Mouse (Mus musculus) erythroid progenitor cell, adult 5-6 weeks (primary cell): ENCODE results near the gene Trip11. TPM values are rescaled to one million over a fixed set of nuclear protein-coding genes. Genes with fewer than 3 reads are reported as not detected.

Source experiments
- ATAC-seq: replicated peaks from 2 replicates; pipeline ENCODE4 v1.8.0; 2016; ENCODE audit warnings: moderate number of reproducible peaks, mild to moderate bottlenecking, moderate TSS enrichment, inconsistent platforms; ENCODE audit not compliant: poor library complexity, low FRiP score, severe bottlenecking
- total RNA-seq, 2 experiments: library from RNA; stranded (forward) in 1 of 2; stranded (reverse) in 1 of 2; fragments of 150-400 nt in 1 of 2; fragments of 186-747, 209-891 nt in 1 of 2; gene quantifications; 2 replicates each; pipeline versions ENCODE4 v1.2.3 to v1.2.4; 2015 to 2017; ENCODE audit warnings: low replicate concordance in 2 of 2

Gene Trip11
- total RNA-seq, 2 experiments from 2014 or later = 15.9 to 25.0 TPM

GRCm38 (mm10) chr12:101899671-101900245 lies 13.3 kb downstream of the Trip11 start:
- ATAC-seq = no peak

- no peak for ATAC-seq
These were observed 14.1 kb downstream of the Trip11 start for GRCm38 (mm10) chr12:101898966-101899365.

GRCm38 (mm10) chr12:101897113-101897512 lies 16.0 kb downstream of the Trip11 start:
- no peak for ATAC-seq

- ATAC-seq = no peak
These were observed 19.8 kb downstream of the Trip11 start for GRCm38 (mm10) chr12:101893296-101893695.

DNA sequence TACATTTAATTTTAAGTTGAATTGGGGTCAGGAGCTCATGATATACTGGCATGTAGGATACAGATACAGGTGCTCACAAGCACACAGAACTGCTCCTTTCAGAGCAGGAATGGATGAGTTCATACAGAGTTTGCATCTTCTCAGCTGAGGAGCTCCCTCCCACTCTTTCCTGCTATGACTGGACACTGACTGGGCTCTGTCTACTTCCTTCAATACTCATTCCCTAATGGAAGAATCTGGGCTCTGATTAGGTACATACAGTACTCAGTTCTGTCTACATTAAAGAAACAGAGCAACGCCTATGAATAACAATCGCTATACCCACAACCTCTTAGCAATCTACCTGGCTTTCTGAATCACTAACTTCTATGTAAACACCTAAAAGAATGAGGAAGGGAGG lies 20.2 kb downstream of the Trip11 start:
- ATAC-seq = no peak

DNA sequence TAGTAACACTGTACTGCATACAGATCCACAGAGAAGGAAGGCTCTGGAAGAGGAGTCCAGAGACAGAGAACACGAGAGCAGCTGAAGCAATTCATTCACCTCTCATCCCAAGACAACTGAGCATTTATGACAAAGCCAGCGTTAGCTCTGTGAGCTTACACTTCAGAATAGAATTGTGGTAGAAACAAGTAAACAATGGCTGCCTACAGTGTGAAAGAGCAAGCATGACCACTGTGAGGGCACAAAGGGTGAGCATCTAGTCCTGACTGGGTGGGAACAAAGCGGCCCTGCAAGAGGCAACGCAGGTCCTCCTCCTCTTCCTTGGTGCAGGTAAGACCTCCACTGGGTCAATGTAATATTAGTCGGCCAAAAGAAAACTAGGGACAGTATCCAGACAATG lies 22.0 kb downstream of the Trip11 start:
- no peak for ATAC-seq

DNA sequence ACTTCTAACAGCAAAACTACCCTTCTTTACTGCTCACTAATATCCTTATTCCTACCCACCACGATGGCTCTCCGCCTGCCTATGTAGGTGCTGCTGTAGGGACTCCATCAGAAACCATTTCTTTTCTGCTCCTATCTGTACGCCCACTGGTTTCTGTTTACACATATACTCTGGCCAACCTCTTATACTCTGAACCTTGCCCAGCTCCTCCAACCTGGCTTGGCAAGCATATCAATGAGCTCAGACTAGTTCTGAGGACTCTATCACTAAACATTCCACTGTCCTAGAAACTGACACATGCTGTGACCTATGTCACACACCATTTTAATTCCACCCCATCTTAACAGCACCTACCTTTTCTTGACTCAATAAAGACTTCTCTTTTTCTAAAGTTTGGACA lies 23.7 kb downstream of the Trip11 start:
- no peak for ATAC-seq

DNA sequence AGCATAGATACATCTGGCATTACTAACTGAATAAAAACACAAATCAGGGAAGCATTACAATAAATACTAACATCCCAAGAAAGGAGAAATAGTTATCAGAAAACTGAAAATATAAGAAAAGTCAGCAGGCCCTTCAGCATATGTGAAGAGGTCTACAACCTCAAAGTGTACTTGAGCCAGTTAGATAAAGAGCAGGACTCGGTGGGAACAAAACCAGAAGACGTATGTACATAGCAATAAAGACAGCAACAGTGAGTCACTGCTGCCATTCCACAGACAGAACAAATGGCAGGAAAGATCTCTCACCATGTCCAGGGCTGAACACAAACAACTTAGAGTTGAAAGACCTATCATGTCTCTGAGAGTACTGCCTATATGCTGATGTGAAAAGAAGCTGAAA lies 24.8 kb downstream of the Trip11 start:
- ATAC-seq = no peak

DNA sequence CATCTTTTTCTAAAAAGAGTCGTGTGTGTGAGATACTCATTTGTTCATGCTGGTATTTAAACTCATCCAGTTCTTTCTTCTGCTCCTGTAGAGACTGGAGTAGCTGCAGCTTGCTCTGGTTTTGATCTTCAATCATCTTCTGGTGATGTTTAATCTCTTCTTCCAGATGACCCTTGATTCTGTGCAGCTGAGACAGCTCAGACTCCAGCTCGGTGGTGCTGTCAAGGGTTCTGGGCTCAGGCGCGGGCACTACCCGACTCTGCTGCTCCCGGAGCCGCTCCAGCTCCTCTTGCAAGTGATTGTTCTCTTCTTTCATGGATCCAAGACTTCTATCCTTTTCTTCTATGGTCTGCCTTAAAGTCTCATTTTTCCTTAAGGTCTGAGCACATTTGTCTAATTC lies 28.1 kb downstream of the Trip11 start:
- no peak for ATAC-seq

DNA sequence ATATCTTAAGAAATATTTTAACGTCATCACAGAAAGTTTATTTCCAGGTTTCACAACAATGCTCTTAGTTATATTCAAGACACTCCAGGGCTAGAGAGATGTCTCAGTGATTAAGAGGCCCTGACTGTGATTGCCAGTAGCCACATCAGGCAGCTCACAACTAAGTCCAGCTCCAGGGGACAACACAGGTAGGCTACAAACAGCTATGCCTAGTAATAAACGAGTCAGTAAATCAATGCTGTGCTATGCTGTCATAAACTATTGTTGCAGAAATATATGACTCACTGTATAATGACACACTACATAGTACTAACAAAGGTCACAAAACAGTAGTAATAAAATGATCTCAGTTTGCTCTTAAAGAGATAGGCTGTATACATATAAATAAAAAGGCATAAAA lies 36.7 kb downstream of the Trip11 start:
- no peak for ATAC-seq

DNA sequence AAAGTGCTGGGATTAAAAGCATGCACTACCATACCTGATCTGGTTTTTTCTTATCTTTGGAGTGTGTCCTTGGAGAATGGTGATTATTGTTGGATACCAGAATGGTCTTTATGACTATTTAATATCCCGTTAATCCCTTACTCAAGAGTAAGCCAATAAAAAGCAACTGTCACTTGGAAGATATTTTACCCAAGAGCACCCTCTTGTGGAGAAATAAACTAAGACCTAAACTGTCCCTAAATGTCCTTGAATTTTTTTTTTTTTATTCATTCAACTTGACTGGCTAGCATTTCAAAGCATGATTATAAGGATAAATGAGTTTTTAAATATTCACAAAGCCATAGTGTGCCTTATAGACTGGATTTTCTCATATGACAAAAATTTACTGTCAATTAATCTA lies 38.0 kb downstream of the Trip11 start:
- ATAC-seq = no peak

GRCm38 (mm10) chr12:101862286-101862964 lies 50.6 kb downstream of the Trip11 start:
- no peak for ATAC-seq

DNA sequence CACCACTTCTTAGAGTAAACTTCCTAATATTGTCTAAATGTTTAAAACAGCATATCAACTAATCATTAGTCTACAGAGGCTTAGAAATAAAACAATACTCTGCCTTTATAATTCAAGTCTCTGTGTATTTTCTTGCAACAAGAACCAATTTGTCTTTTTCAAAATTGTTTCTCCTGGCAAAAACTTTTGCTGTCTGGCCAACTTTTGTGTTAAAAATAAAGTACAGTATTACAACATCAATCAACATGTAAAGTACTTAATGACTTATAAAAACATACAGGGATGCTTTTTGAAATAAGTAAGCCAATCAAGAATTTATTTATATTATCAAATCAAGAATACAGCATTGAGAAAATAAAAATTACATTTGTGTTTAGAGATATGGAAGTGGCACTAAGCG lies 52.8 kb downstream of the Trip11 start:
- no peak for ATAC-seq

DNA sequence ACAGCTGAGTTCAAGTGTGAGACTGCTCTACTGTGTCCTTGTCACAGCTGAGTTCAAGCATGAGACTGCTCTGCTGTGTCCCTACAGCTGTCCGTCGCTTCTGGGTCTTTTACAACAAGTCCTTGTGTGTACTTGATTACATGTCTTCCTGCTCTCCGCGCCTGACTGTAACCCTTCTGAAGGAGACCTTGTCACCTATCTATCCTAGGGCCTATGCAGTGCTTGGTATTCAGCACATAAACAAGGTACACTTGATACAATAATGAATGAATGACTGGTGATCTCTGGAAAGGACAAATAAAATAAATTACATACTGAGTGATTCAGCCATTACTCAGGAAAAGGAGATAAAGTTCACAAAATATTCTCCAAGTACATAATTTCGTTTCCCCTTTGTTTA lies 55.1 kb downstream of the Trip11 start:
- ATAC-seq = no peak

GRCm38 (mm10) chr12:101854336-101854735 lies 58.7 kb downstream of the Trip11 start:
- ATAC-seq = no peak

- ATAC-seq = no peak
These were observed 61.1 kb downstream of the Trip11 start for GRCm38 (mm10) chr12:101851846-101852564.

DNA sequence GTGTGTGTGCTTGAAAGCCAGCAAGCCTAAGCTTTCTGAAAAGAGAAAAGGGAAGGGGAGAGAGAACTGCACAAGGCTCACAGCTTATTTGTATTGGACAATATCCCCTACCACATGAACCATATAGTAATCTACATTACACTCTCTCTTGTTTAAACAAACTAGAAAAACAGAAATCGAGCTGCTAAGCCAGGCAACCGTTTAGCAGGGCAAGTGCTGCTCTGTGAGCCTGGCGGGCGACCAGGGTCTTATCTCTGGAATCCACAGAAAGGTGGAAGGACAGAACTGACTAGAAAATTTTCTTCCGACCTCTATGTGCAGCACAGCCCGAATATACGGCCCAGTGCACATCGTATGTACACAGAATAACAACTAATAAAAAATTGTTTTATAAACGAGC lies 61.8 kb downstream of the Trip11 start:
- ATAC-seq = no peak

DNA sequence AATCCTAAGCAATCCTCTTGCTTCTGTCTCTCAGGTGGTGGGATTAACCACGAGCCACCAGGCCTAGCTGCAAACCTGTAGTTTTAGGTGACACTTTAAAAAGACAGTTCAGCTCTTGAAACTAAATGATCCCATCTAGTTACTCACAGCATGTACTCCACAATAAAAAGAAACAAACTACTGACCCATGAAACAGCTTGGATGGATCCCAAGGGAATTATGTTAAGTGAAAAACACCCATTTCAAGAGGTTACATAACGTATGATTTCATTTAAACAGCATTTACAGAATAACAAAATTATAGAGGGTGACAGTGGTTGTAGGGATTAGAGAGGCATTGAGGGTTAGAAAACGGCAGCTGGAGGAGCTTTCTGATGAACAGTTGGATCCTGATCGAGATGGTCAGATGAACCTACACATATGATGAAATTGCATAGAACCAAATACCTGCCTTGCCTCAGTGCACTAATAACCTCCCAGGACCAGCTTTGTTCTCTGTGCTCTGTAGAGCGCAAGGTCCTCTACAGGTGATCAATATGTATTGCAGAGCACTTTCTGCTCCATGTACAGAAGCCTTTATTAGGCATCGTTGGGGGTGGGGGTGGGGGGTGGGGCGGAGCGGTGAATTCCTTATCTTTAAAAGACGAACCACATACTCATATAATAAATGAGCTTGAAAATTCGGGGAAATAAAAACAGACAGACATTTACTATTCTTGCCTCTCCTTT lies 76.4 kb downstream of the Trip11 start:
- no peak for ATAC-seq

- no peak for ATAC-seq
These were observed 78.4 kb downstream of the Trip11 start for GRCm38 (mm10) chr12:101834715-101835114.

GRCm38 (mm10) chr12:101833776-101834175 lies 79.3 kb downstream of the Trip11 start:
- ATAC-seq = no peak

GRCm38 (mm10) chr12:101833115-101833506 lies 80.0 kb downstream of the Trip11 start:
- no peak for ATAC-seq
